Mouse (Mus musculus): ENCODE results near the gene Gmcl1.

GRCm38 (mm10) chr6:86773830-86774229 lies 40.6 kb upstream of the Gmcl1 start:
- TF ChIP-seq CTCF (conservative IDR thresholded peaks at IDR 0.05; ENCODE audit: low read length), result no peak
- no peak for TF ChIP-seq POU5F1 (IDR thresholded peaks at IDR 0.05; ENCODE audit: borderline replicate concordance, low read length)
- TF ChIP-seq NANOG (IDR thresholded peaks at IDR 0.05; ENCODE audit: borderline replicate concordance, low read length), result no peak

All from E14TG2a.4 (cell line).